Mouse (Mus musculus): ENCODE data around the gene Erp27.

Gene Erp27

GRCm38 (mm10) chr6:136936361-136936760 lies 14.4 kb upstream of the Erp27 start:
- no peak for TF ChIP-seq POU5F1 (IDR thresholded peaks at IDR 0.05; ENCODE audit: borderline replicate concordance, low read length)
- no peak for TF ChIP-seq CTCF (conservative IDR thresholded peaks at IDR 0.05; ENCODE audit: low read length)
- no peak for TF ChIP-seq NANOG (IDR thresholded peaks at IDR 0.05; ENCODE audit: borderline replicate concordance, low read length)
- H3K36me3 ChIP-seq (ENCODE audit: insufficient read depth, low read length) = no peaks in the 10 kb centered on the region
- 0 out of 2 replicates have a peak, but pooled peaks cover 7% of the 10 kb centered on the region for H3K27me3 ChIP-seq (ENCODE audit: insufficient read depth, low read length)
- no peak overlapping the region for H3K4me3 ChIP-seq (replicated peaks; ENCODE audit: low read length)
- H3K9me3 ChIP-seq (ENCODE audit: low read length) = no peaks in the 10 kb centered on the region
- peaks cover 17% of the 10 kb centered on the region for H3K4me1 ChIP-seq (replicated peaks; ENCODE audit: low read depth, low read length)

DNA sequence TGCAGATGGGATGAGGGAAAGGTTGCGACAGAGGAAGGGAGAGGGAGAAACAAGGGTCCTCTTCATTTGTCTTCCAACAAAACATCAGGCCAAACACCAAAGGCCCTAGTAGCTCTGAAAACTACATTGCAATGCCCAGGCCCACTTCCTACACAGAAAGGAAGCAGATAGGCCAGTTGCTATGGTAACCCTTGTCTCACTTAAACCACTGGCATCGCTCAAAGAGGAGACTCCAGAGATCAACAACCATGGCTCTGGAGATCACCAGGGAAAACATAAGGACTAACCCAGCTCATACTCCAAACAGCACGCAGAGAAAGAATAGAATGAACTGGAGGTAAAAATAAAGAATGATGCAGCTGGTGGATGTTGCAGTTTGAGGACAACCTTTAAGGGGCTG lies 13.3 kb upstream of the Erp27 start:
- H3K27me3 ChIP-seq (ENCODE audit: insufficient read depth, low read length) = 0 out of 2 replicates have a peak, but pooled peaks cover 1% of the 10 kb centered on the region
- peaks cover 16% of the 10 kb centered on the region for H3K4me1 ChIP-seq (replicated peaks; ENCODE audit: low read depth, low read length)
- H3K9me3 ChIP-seq (ENCODE audit: low read length) = no peaks in the 10 kb centered on the region
- TF ChIP-seq NANOG (IDR thresholded peaks at IDR 0.05; ENCODE audit: borderline replicate concordance, low read length) = no peak
- TF ChIP-seq POU5F1 (IDR thresholded peaks at IDR 0.05; ENCODE audit: borderline replicate concordance, low read length) = no peak
- TF ChIP-seq CTCF (conservative IDR thresholded peaks at IDR 0.05; ENCODE audit: low read length) = no peak
- no peaks in the 10 kb centered on the region for H3K36me3 ChIP-seq (ENCODE audit: insufficient read depth, low read length)
- no peak overlapping the region for H3K4me3 ChIP-seq (replicated peaks; ENCODE audit: low read length)

- no peak for TF ChIP-seq POU5F1 (IDR thresholded peaks at IDR 0.05; ENCODE audit: borderline replicate concordance, low read length)
- TF ChIP-seq CTCF (conservative IDR thresholded peaks at IDR 0.05; ENCODE audit: low read length) = no peak
- TF ChIP-seq NANOG (IDR thresholded peaks at IDR 0.05; ENCODE audit: borderline replicate concordance, low read length) = no peak
- no peaks in the 10 kb centered on the region for H3K27me3 ChIP-seq (ENCODE audit: insufficient read depth, low read length)
- peaks cover 15% of the 10 kb centered on the region for H3K4me1 ChIP-seq (replicated peaks; ENCODE audit: low read depth, low read length)
Measured at GRCm38 (mm10) chr6:136934068-136934467, 12.1 kb upstream of the Erp27 start.

DNA sequence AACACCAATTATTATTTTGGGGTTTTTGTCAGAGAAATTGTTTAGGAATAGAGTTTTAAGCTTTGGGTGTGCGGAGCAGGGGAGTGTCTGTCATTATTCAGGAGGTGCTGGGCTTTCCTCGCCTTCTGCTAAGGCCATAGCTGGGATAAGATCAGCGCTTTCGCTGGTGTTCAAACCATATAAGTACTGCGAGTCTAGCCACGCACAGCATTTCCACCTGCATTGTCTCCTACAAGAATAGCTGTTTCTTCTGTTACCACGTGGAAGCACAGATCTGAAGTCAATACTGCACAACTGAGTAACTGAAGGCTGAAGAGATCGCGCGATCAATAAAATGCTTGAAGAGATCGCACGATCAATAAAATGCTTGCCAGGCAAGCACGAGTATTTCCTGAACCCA lies 9.3 kb upstream of the Erp27 start:
- Histone ChIP-seq H3K27me3 (ENCODE audit: insufficient read depth, low read length) (no peaks in the 10 kb centered on the region), H3K4me1 (replicated peaks; ENCODE audit: low read depth, low read length) (peaks cover 11% of the 10 kb centered on the region), H3K36me3 (ENCODE audit: insufficient read depth, low read length) (no peaks in the 10 kb centered on the region), H3K4me3 (replicated peaks; ENCODE audit: low read length) (no peak overlapping the region), H3K9me3 (ENCODE audit: low read length) (no peaks in the 10 kb centered on the region)
- TF ChIP-seq POU5F1 (IDR thresholded peaks at IDR 0.05; ENCODE audit: borderline replicate concordance, low read length) = no peak
- TF ChIP-seq CTCF (conservative IDR thresholded peaks at IDR 0.05; ENCODE audit: low read length) = no peak
- no peak for TF ChIP-seq NANOG (IDR thresholded peaks at IDR 0.05; ENCODE audit: borderline replicate concordance, low read length)

More at GRCm38 (mm10) chr6:136934068-136934467, 12.1 kb upstream of the Erp27 start:
- H3K9me3 ChIP-seq (ENCODE audit: low read length) = no peaks in the 10 kb centered on the region
- H3K36me3 ChIP-seq (ENCODE audit: insufficient read depth, low read length) = no peaks in the 10 kb centered on the region
- no peak overlapping the region for H3K4me3 ChIP-seq (replicated peaks; ENCODE audit: low read length)

DNA sequence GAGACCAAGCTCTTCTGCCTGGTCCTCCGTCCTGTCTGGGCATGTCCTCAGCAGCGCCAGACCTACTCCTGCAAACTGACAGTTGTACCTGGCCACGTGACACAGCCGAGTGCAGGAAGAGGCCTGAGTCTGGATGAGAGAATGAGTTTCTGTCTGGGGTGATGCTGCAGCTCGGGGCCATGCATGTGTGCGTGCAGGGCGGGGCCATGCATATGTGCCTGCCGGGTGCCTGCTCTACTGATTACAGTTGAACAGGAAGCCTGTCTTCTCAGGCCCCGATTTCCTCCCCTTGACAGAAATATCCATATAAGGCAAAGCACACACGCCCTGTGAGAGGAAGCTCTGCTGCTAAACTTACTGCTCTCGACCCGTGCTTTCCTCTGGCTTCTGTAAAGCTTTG lies 8.7 kb upstream of the Erp27 start:
- Histone ChIP-seq H3K9me3 (ENCODE audit: low read length) (no peaks in the 10 kb centered on the region), H3K4me1 (replicated peaks; ENCODE audit: low read depth, low read length) (peaks cover 11% of the 10 kb centered on the region), H3K4me3 (replicated peaks; ENCODE audit: low read length) (no peak overlapping the region), H3K27me3 (ENCODE audit: insufficient read depth, low read length) (no peaks in the 10 kb centered on the region), H3K36me3 (ENCODE audit: insufficient read depth, low read length) (no peaks in the 10 kb centered on the region)
- TF ChIP-seq CTCF (conservative IDR thresholded peaks at IDR 0.05; ENCODE audit: low read length) = no peak
- no peak for TF ChIP-seq NANOG (IDR thresholded peaks at IDR 0.05; ENCODE audit: borderline replicate concordance, low read length)
- TF ChIP-seq POU5F1 (IDR thresholded peaks at IDR 0.05; ENCODE audit: borderline replicate concordance, low read length) = no peak

- Histone ChIP-seq H3K4me1 (replicated peaks; ENCODE audit: low read depth, low read length) (peaks cover 11% of the 10 kb centered on the region), H3K4me3 (replicated peaks; ENCODE audit: low read length) (no peak overlapping the region), H3K27me3 (ENCODE audit: insufficient read depth, low read length) (no peaks in the 10 kb centered on the region), H3K36me3 (ENCODE audit: insufficient read depth, low read length) (no peaks in the 10 kb centered on the region), H3K9me3 (ENCODE audit: low read length) (no peaks in the 10 kb centered on the region)
- TF ChIP-seq POU5F1 (IDR thresholded peaks at IDR 0.05; ENCODE audit: borderline replicate concordance, low read length) = no peak
- TF ChIP-seq CTCF (conservative IDR thresholded peaks at IDR 0.05; ENCODE audit: low read length) = no peak
- no peak for TF ChIP-seq NANOG (IDR thresholded peaks at IDR 0.05; ENCODE audit: borderline replicate concordance, low read length)
Measured at GRCm38 (mm10) chr6:136927626-136928025, 5.6 kb upstream of the Erp27 start.

- Histone ChIP-seq H3K27me3 (ENCODE audit: insufficient read depth, low read length) (no peaks in the 10 kb centered on the region), H3K4me1 (replicated peaks; ENCODE audit: low read depth, low read length) (no peaks in the 10 kb centered on the region), H3K4me3 (replicated peaks; ENCODE audit: low read length) (no peak overlapping the region), H3K9me3 (ENCODE audit: low read length) (no peaks in the 10 kb centered on the region), H3K36me3 (ENCODE audit: insufficient read depth, low read length) (no peaks in the 10 kb centered on the region)
- TF ChIP-seq NANOG (IDR thresholded peaks at IDR 0.05; ENCODE audit: borderline replicate concordance, low read length) (no peak), CTCF (conservative IDR thresholded peaks at IDR 0.05; ENCODE audit: low read length) (no peak), POU5F1 (IDR thresholded peaks at IDR 0.05; ENCODE audit: borderline replicate concordance, low read length) (no peak)
Measured at GRCm38 (mm10) chr6:136925049-136925448, 3.1 kb upstream of the Erp27 start.

GRCm38 (mm10) chr6:136923532-136923931 lies 1.6 kb upstream of the Erp27 start, which contains the start of gene Pde6h:
Gene Pde6h, plus strand, starts transcription at chr6:136923832.
- Histone ChIP-seq H3K27me3 (ENCODE audit: insufficient read depth, low read length) (no peaks in the 10 kb centered on the region; the same call in 1 of the 2 replicates), H3K36me3 (ENCODE audit: insufficient read depth, low read length) (no peaks in the 10 kb centered on the region), H3K4me3 (replicated peaks; ENCODE audit: low read length) (no peak within 1 kb of the TSS), H3K9me3 (ENCODE audit: low read length) (no peaks in the 10 kb centered on the region), H3K4me1 (replicated peaks; ENCODE audit: low read depth, low read length) (no peaks in the 10 kb centered on the region)
- TF ChIP-seq NANOG (IDR thresholded peaks at IDR 0.05; ENCODE audit: borderline replicate concordance, low read length) (no peak), CTCF (conservative IDR thresholded peaks at IDR 0.05; ENCODE audit: low read length) (no peak), POU5F1 (IDR thresholded peaks at IDR 0.05; ENCODE audit: borderline replicate concordance, low read length) (no peak)

GRCm38 (mm10) chr6:136922871-136923270 lies 891 bp upstream of the Erp27 start:
- TF ChIP-seq CTCF (conservative IDR thresholded peaks at IDR 0.05; ENCODE audit: low read length) = no peak
- no peak for TF ChIP-seq POU5F1 (IDR thresholded peaks at IDR 0.05; ENCODE audit: borderline replicate concordance, low read length)
- no peak for TF ChIP-seq NANOG (IDR thresholded peaks at IDR 0.05; ENCODE audit: borderline replicate concordance, low read length)
- Histone ChIP-seq H3K27me3 (ENCODE audit: insufficient read depth, low read length) (no peaks in the 10 kb centered on the region; the same call in 1 of the 2 replicates), H3K36me3 (ENCODE audit: insufficient read depth, low read length) (no peaks in the 10 kb centered on the region), H3K4me1 (replicated peaks; ENCODE audit: low read depth, low read length) (no peaks in the 10 kb centered on the region), H3K9me3 (ENCODE audit: low read length) (no peaks in the 10 kb centered on the region), H3K4me3 (replicated peaks; ENCODE audit: low read length) (no peak overlapping the region)
